ENCODE assay signal across 7 mouse cellular contexts in genomic region chr7:27257852-27258204, GRCm38 (mm10). TPM values are rescaled to one million over a fixed set of nuclear protein-coding genes. Genes with fewer than 3 reads are reported as not detected.
DNase-seq lines count a peak whose midpoint lies in the region; ATAC-seq and TF ChIP-seq lines count a peak whose summit lies in the region.

No protein-coding gene starts in this region.

- peaks cover 18% of the 10 kb centered on the region for H3K36me3 ChIP-seq in embryonic facial prominence, embryonic 15.5 days
- H3K36me3 ChIP-seq in limb, embryonic 14.5 days (ENCODE audit: control insufficient read depth, insufficient read depth, low read length), result peaks cover 22% of the 10 kb centered on the region
- H3K36me3 ChIP-seq in small intestine, adult 2 months (ENCODE audit: control insufficient read depth, insufficient read depth, low read length), result no peaks in the 10 kb centered on the region; the same call in 1 of the 2 replicates

- H3K9me3 ChIP-seq in embryonic facial prominence, embryonic 15.5 days (replicated peaks), result no peaks in the 10 kb centered on the region
- H3K9me3 ChIP-seq in limb, embryonic 14.5 days (ENCODE audit: control insufficient read depth, low read length), result no peaks in the 10 kb centered on the region

- 14% methylated on average over 5 of the region's 6 CpGs for WGBS in lung, adult 2 months
- WGBS in embryonic facial prominence, embryonic 15.5 days, result 0% methylated on average over 3 of the region's 6 CpGs
- 0% methylated on average over 4 of the region's 6 CpGs for WGBS in limb, embryonic 14.5 days
- WGBS in small intestine, adult 2 months, result 19% methylated on average over 6 of the region's 6 CpGs

- H3K4me2 ChIP-seq in embryonic facial prominence, embryonic 15.5 days (replicated peaks), result peak overlapping the region; percentile 80
- H3K4me2 ChIP-seq in limb, embryonic 14.5 days (replicated peaks; ENCODE audit: low read depth, low read length, severe bottlenecking), result peak overlapping the region; percentile 92

- H3K27me3 ChIP-seq in embryonic facial prominence, embryonic 15.5 days, result no peaks in the 10 kb centered on the region
- no peaks in the 10 kb centered on the region for H3K27me3 ChIP-seq in limb, embryonic 14.5 days (ENCODE audit: control insufficient read depth, insufficient read depth, low read length)
- no peaks in the 10 kb centered on the region for H3K27me3 ChIP-seq in small intestine, adult 2 months (ENCODE audit: control insufficient read depth, insufficient read depth, low read length)

- H3K4me1 ChIP-seq in lung, adult 2 months (ENCODE audit: control insufficient read depth, insufficient read depth, low read length), result no peaks in the 10 kb centered on the region
- H3K4me1 ChIP-seq in embryonic facial prominence, embryonic 15.5 days, result peaks cover 41% of the 10 kb centered on the region
- peaks cover 20% of the 10 kb centered on the region for H3K4me1 ChIP-seq in limb, embryonic 14.5 days (ENCODE audit: control insufficient read depth, insufficient read depth, low read length)
- peaks cover 18% of the 10 kb centered on the region for H3K4me1 ChIP-seq in small intestine, adult 2 months (ENCODE audit: control insufficient read depth, insufficient read depth, insufficient read length, low read length)

- no peak for DNase-seq in lung, adult 2 months
- DNase-seq in lung, postnatal 14 days, result no peak
- no peak for DNase-seq in limb, embryonic 14.5 days (ENCODE audit: low spot score)
- no peak for DNase-seq in spleen, postnatal 4 days (ENCODE audit: low spot score in 2 of 2)
- DNase-seq in spleen, postnatal 36 days (ENCODE audit: low spot score in 2 of 2), result no peak

- H3K9ac ChIP-seq in embryonic facial prominence, embryonic 15.5 days, result no peak overlapping the region
- peak overlapping the region; percentile 26; the same call in 1 of the 2 replicates for H3K9ac ChIP-seq in limb, embryonic 14.5 days (ENCODE audit: low read depth, low read length, severe bottlenecking)

- H3K27ac ChIP-seq in embryonic facial prominence, embryonic 15.5 days (replicated peaks), result peak overlapping the region; percentile 94
- peak overlapping the region; percentile 67 for H3K27ac ChIP-seq in limb, embryonic 14.5 days (replicated peaks; ENCODE audit: low read depth, low read length)
- peak overlapping the region; percentile 70 for H3K27ac ChIP-seq in small intestine, adult 2 months (ENCODE audit: insufficient read depth, low read depth, low read length)

- peak; percentile 3 for ATAC-seq in embryonic facial prominence, embryonic 15.5 days (ENCODE audit: insufficient number of reproducible peaks, low FRiP score, low TSS enrichment, low read depth)
- ATAC-seq in limb, embryonic 14.5 days (ENCODE audit: low FRiP score, low read depth), result peak; percentile 10

- TF ChIP-seq CTCF in lung, adult 2 months (IDR thresholded peaks at IDR 0.05; ENCODE audit: insufficient read depth, low read length), result no peak
- TF ChIP-seq CTCF in small intestine, adult 2 months (IDR thresholded peaks at IDR 0.05; ENCODE audit: extremely low read depth, insufficient read length, insufficient replicate concordance, low read depth, low read length), result no peak

- peak overlapping the region; percentile 79 for H3K4me3 ChIP-seq in lung, adult 2 months (replicated peaks; ENCODE audit: extremely low read depth, low read depth, low read length)
- peak overlapping the region; percentile 78 for H3K4me3 ChIP-seq in embryonic facial prominence, embryonic 15.5 days (replicated peaks)
- peak overlapping the region; percentile 85 for H3K4me3 ChIP-seq in limb, embryonic 14.5 days (replicated peaks; ENCODE audit: low read length)
- peak overlapping the region; percentile 69 for H3K4me3 ChIP-seq in small intestine, adult 2 months (ENCODE audit: low read depth, low read length)

- TF ChIP-seq POLR2A in lung, adult 2 months (IDR thresholded peaks at IDR 0.05; ENCODE audit: borderline replicate concordance, extremely low read depth, low read depth, low read length), result no peak
- no peak for TF ChIP-seq POLR2A in limb, embryonic 14.5 days (IDR thresholded peaks at IDR 0.05; ENCODE audit: borderline replicate concordance, extremely low read depth, insufficient read depth, insufficient read length)
- no peak for TF ChIP-seq POLR2A in small intestine, adult 2 months (IDR thresholded peaks at IDR 0.05; ENCODE audit: low read depth, low read length)

RNA-seq across cellular contexts. Expression of gene Numbl, which starts 0.4 kb away (rescaled TPM):
- 33.0 and 36.4 TPM in 2 replicates for polyA plus RNA-seq in lung, adult 2 months (2012; rRNA removed)
- 48.7 and 49.3 TPM in 2 replicates for polyA plus RNA-seq in embryonic facial prominence, embryonic 15.5 days (2015; fragmentation: Nextera tagmentation; extraction: Ambion mirVana)
- polyA plus RNA-seq in limb, embryonic 14.5 days (2012; rRNA removed), result 83.6 and 119 TPM in 2 replicates
- polyA plus RNA-seq in limb, embryonic 14.5 days (2014; fragmentation: Nextera tagmentation; extraction: Ambion mirVana), result 25.2 and 26.6 TPM in 2 replicates
- 8.3 and 9.0 TPM in 2 replicates for polyA plus RNA-seq in small intestine, adult 2 months (2012; rRNA removed)

RNA-seq across cellular contexts. Expression of gene Coq8b, which starts 25.0 kb away (rescaled TPM):
- 68.6 and 76.8 TPM in 2 replicates for polyA plus RNA-seq in lung, adult 2 months (2012; rRNA removed)
- polyA plus RNA-seq in embryonic facial prominence, embryonic 15.5 days (2015; fragmentation: Nextera tagmentation; extraction: Ambion mirVana), result 23.0 and 27.1 TPM in 2 replicates
- polyA plus RNA-seq in limb, embryonic 14.5 days (2012; rRNA removed), result 43.4 and 58.3 TPM in 2 replicates
- 15.5 and 16.5 TPM in 2 replicates for polyA plus RNA-seq in limb, embryonic 14.5 days (2014; fragmentation: Nextera tagmentation; extraction: Ambion mirVana)
- 34.7 and 60.7 TPM in 2 replicates for polyA plus RNA-seq in small intestine, adult 2 months (2012; rRNA removed)

RNA-seq across cellular contexts. Expression of gene Itpkc, which starts 29.4 kb away (rescaled TPM):
- 8.6 and 11.2 TPM in 2 replicates for polyA plus RNA-seq in lung, adult 2 months (2012; rRNA removed)
- polyA plus RNA-seq in embryonic facial prominence, embryonic 15.5 days (2015; fragmentation: Nextera tagmentation; extraction: Ambion mirVana), result 11.6 and 13.5 TPM in 2 replicates
- 13.0 and 15.5 TPM in 2 replicates for polyA plus RNA-seq in limb, embryonic 14.5 days (2012; rRNA removed)
- 9.6 and 11.5 TPM in 2 replicates for polyA plus RNA-seq in limb, embryonic 14.5 days (2014; fragmentation: Nextera tagmentation; extraction: Ambion mirVana)
- 15.3 and 44.6 TPM in 2 replicates for polyA plus RNA-seq in small intestine, adult 2 months (2012; rRNA removed)
